Mouse (Mus musculus): ENCODE data around the gene Safb2. TPM values are rescaled to one million over a fixed set of nuclear protein-coding genes. Genes with fewer than 3 reads are reported as not detected.

Safb2 gene
- polyA plus RNA-seq, 1 experiment, result 117 TPM

DNA sequence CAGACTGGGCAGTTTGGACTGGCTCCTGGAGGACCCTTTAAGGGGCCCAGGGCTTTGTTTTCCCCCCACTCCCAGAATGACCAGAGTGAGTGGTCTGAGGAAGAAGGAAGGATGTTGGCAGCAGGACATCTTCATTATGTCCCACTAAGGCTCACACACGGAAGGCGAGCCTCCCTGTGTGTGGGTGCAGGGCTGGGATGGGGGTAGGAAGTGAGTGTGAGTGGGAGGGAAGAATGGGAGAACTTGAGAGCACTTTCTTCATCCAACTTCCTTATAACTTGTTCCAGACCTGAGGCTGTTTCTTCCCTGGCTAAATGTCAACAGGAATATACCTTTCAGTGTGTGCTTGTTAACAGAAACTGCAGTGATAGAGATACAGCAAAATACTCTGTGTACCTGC is 26.9 kb upstream of the Safb2 start:
- H3K9ac ChIP-seq (ENCODE audit: low read depth, poor library complexity, severe bottlenecking), result no peak overlapping the region
- no peaks in the 10 kb centered on the region for H3K27me3 ChIP-seq (ENCODE audit: control insufficient read depth, insufficient read depth, low read length, poor library complexity, severe bottlenecking)
- peaks cover 25% of the 10 kb centered on the region for H3K36me3 ChIP-seq (ENCODE audit: control insufficient read depth, insufficient read depth, low read length, poor library complexity, severe bottlenecking)
- no peak overlapping the region for H3K4me3 ChIP-seq (ENCODE audit: low read depth, low read length)
- peak overlapping the region; percentile 46; the same call in 1 of the 2 replicates for H3K27ac ChIP-seq (ENCODE audit: insufficient read depth, low read length)
- TF ChIP-seq CTCF (IDR thresholded peaks at IDR 0.05; ENCODE audit: low read depth, low read length) (no peak), EP300 (IDR thresholded peaks at IDR 0.05; ENCODE audit: insufficient read depth, low read depth, low read length) (no peak), POLR2A (IDR thresholded peaks at IDR 0.05; ENCODE audit: insufficient read depth, low read length) (no peak)
- no peaks in the 10 kb centered on the region for H3K9me3 ChIP-seq (replicated peaks; ENCODE audit: control insufficient read depth, insufficient read depth, low read length, poor library complexity, severe bottlenecking)
- H3K4me1 ChIP-seq (ENCODE audit: control insufficient read depth, insufficient read depth, low read length), result peaks cover 2% of the 10 kb centered on the region

DNA sequence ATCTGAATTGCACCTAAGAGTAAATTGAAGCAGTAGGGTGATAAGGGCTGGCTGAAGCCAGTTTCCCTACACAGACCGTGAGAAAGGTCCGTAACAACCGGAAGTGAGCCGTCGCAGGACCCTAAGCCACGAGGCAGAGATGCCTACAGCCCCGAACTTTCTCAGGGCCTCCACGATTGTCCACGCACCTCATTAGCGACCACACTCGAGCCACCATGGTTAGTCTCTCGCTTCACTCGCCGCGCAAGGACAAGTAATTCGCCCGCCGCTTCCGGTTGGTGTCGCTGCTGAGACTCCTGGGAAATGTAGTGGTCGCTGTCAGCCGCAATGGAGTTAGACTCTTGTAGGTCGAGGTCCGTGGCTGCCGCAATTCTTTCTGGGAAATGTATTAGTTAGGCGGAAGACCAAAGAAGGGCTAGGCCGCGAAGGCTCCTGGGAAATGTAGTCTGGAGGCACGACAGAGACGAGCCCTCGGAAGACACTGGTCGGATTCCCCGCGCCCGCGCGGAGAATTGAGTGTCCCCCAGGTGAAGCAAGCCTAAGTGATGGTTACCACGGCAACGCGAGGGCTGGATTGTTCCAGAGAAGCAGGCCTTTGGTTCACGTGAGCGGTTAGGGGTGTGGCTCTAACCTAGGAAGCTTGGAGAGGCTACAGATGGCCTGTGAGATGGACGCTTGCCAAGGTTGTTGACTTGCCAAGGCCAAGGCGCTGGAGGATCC is 25.2 kb upstream of the Safb2 start, which contains the start of gene 2410015M20Rik:
Gene 2410015M20Rik, minus strand, starts transcription at position 320 of the 720 bp plus-strand sequence.
- peak within 1 kb of the TSS; percentile 20 for H3K27ac ChIP-seq (ENCODE audit: insufficient read depth, low read length)
- peaks cover 2% of the 10 kb centered on the region for H3K4me1 ChIP-seq (ENCODE audit: control insufficient read depth, insufficient read depth, low read length)

DNA sequence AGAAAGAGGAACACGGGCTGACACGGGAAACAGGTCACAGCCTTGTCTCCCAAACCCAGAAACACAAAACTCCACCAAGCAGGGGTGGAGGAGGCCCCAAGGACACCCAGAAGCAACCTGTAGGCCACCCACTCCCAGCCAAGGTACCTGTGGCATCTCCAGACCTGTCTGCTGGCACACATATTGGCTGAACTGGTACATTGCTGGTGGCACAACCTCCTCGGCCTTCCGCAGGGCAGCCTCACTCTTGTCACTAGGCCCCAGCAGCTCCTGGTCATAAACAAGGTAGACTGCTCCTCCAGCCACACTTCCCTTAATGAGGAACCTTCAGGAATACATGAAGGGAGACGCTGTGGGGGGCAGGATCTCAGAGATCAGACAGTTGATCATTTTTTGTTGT is 24.3 kb upstream of the Safb2 start:
- TF ChIP-seq EP300 (IDR thresholded peaks at IDR 0.05; ENCODE audit: insufficient read depth, low read depth, low read length) (no peak), CTCF (IDR thresholded peaks at IDR 0.05; ENCODE audit: low read depth, low read length) (no peak), POLR2A (IDR thresholded peaks at IDR 0.05; ENCODE audit: insufficient read depth, low read length) (no peak)
- Histone ChIP-seq H3K36me3 (ENCODE audit: control insufficient read depth, insufficient read depth, low read length, poor library complexity, severe bottlenecking) (peaks cover 29% of the 10 kb centered on the region), H3K4me1 (ENCODE audit: control insufficient read depth, insufficient read depth, low read length) (peaks cover 2% of the 10 kb centered on the region), H3K9me3 (replicated peaks; ENCODE audit: control insufficient read depth, insufficient read depth, low read length, poor library complexity, severe bottlenecking) (no peaks in the 10 kb centered on the region), H3K27ac (ENCODE audit: insufficient read depth, low read length) (no peak overlapping the region), H3K9ac (ENCODE audit: low read depth, poor library complexity, severe bottlenecking) (peak overlapping the region; percentile 81), H3K27me3 (ENCODE audit: control insufficient read depth, insufficient read depth, low read length, poor library complexity, severe bottlenecking) (no peaks in the 10 kb centered on the region), H3K4me3 (ENCODE audit: low read depth, low read length) (peak overlapping the region; percentile 97)

More for the DNA sequence above, 25.2 kb upstream of the Safb2 start, which contains the start of gene 2410015M20Rik:
- peak within 1 kb of the TSS; percentile 81 for H3K9ac ChIP-seq (ENCODE audit: low read depth, poor library complexity, severe bottlenecking)
- H3K36me3 ChIP-seq (ENCODE audit: control insufficient read depth, insufficient read depth, low read length, poor library complexity, severe bottlenecking), result peaks cover 31% of the 10 kb centered on the region
- TF ChIP-seq CTCF (IDR thresholded peaks at IDR 0.05; ENCODE audit: low read depth, low read length) (peak; percentile 2), POLR2A (IDR thresholded peaks at IDR 0.05; ENCODE audit: insufficient read depth, low read length) (no peak)
- H3K9me3 ChIP-seq (replicated peaks; ENCODE audit: control insufficient read depth, insufficient read depth, low read length, poor library complexity, severe bottlenecking), result no peaks in the 10 kb centered on the region
- H3K27me3 ChIP-seq (ENCODE audit: control insufficient read depth, insufficient read depth, low read length, poor library complexity, severe bottlenecking), result no peaks in the 10 kb centered on the region
- H3K4me3 ChIP-seq (ENCODE audit: low read depth, low read length), result peak within 1 kb of the TSS; percentile 97

DNA sequence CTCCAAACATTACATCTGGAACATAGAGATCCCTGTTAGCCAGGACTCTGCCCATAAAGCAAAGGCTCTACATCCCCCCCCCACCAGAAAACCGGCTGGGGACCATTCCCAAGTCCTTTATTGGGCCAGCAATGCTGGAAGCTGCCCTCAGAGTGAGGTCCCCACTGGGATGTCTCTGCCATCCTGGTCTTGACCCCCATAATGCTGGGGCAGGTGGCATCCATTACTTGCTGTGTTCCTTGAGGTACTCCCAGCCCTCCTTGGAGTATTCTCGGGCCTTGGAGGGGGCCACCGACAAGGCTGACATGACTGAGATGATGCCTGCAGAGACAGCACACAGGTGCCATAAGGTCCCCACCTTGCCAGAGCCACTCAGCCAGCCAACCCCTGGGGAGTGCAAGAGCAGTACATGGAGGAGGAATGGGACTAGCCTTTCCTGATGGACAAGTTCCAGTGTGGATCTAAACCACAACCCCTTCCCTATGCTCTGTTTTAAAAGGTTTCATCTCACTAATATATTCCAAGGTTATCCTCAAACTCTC is 23.2 kb upstream of the Safb2 start:
- Histone ChIP-seq H3K9me3 (replicated peaks; ENCODE audit: control insufficient read depth, insufficient read depth, low read length, poor library complexity, severe bottlenecking) (no peaks in the 10 kb centered on the region), H3K4me1 (ENCODE audit: control insufficient read depth, insufficient read depth, low read length) (peaks cover 2% of the 10 kb centered on the region), H3K27me3 (ENCODE audit: control insufficient read depth, insufficient read depth, low read length, poor library complexity, severe bottlenecking) (no peaks in the 10 kb centered on the region), H3K4me3 (ENCODE audit: low read depth, low read length) (no peak overlapping the region), H3K36me3 (ENCODE audit: control insufficient read depth, insufficient read depth, low read length, poor library complexity, severe bottlenecking) (peaks cover 39% of the 10 kb centered on the region), H3K9ac (ENCODE audit: low read depth, poor library complexity, severe bottlenecking) (no peak overlapping the region), H3K27ac (ENCODE audit: insufficient read depth, low read length) (no peak overlapping the region)
- no peak for TF ChIP-seq EP300 (IDR thresholded peaks at IDR 0.05; ENCODE audit: insufficient read depth, low read depth, low read length)
- TF ChIP-seq CTCF (IDR thresholded peaks at IDR 0.05; ENCODE audit: low read depth, low read length), result no peak

DNA sequence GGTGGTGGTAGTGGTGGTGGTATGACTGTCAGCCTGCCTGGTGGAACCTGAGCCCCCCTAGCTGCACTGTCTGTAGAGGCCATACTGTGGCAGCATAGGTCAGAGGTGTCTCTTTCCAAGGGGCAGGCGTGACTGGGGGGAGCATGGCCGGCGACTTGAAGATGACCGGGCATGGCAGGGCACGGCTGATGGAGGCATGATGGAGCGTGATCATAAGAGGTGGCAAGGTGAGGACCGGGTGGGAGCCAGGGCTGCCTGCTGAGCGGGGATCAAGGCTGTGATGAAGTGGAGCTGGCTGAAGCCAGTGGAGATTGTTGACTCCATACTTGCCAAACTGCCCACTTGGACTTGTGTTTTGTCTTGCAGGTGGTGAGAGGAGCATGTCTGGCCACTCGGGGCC is 21.0 kb upstream of the Safb2 start:
- Histone ChIP-seq H3K27ac (ENCODE audit: insufficient read depth, low read length) (no peak overlapping the region), H3K9ac (ENCODE audit: low read depth, poor library complexity, severe bottlenecking) (no peak overlapping the region), H3K4me3 (ENCODE audit: low read depth, low read length) (no peak overlapping the region), H3K27me3 (ENCODE audit: control insufficient read depth, insufficient read depth, low read length, poor library complexity, severe bottlenecking) (no peaks in the 10 kb centered on the region), H3K36me3 (ENCODE audit: control insufficient read depth, insufficient read depth, low read length, poor library complexity, severe bottlenecking) (peaks cover 52% of the 10 kb centered on the region), H3K4me1 (ENCODE audit: control insufficient read depth, insufficient read depth, low read length) (no peaks in the 10 kb centered on the region), H3K9me3 (replicated peaks; ENCODE audit: control insufficient read depth, insufficient read depth, low read length, poor library complexity, severe bottlenecking) (no peaks in the 10 kb centered on the region)
- no peak for TF ChIP-seq POLR2A (IDR thresholded peaks at IDR 0.05; ENCODE audit: insufficient read depth, low read length)
- no peak for TF ChIP-seq EP300 (IDR thresholded peaks at IDR 0.05; ENCODE audit: insufficient read depth, low read depth, low read length)
- TF ChIP-seq CTCF (IDR thresholded peaks at IDR 0.05; ENCODE audit: low read depth, low read length), result no peak

DNA sequence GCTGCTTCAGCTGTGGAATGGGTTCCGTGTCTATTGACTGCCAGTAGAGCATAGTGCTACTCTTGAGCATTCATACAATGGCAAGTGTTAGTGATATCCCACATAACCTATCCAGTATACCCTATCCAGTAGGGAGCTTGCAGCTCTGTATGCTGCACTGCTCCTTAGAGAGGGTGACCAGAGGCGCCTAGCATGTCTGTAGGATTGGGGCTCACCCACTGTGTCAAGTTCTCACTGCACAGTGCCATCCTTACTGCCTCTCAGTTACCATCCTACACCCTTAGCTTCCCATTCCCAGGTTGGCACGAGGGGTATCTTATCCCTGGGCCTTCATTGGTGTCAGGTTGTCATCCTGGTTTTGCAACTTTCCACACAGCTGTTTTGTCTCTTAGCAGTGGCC is 20.0 kb upstream of the Safb2 start:
- TF ChIP-seq EP300 (IDR thresholded peaks at IDR 0.05; ENCODE audit: insufficient read depth, low read depth, low read length) (no peak), POLR2A (IDR thresholded peaks at IDR 0.05; ENCODE audit: insufficient read depth, low read length) (no peak), CTCF (IDR thresholded peaks at IDR 0.05; ENCODE audit: low read depth, low read length) (no peak)
- Histone ChIP-seq H3K9me3 (replicated peaks; ENCODE audit: control insufficient read depth, insufficient read depth, low read length, poor library complexity, severe bottlenecking) (no peaks in the 10 kb centered on the region), H3K4me1 (ENCODE audit: control insufficient read depth, insufficient read depth, low read length) (no peaks in the 10 kb centered on the region), H3K4me3 (ENCODE audit: low read depth, low read length) (no peak overlapping the region), H3K27me3 (ENCODE audit: control insufficient read depth, insufficient read depth, low read length, poor library complexity, severe bottlenecking) (no peaks in the 10 kb centered on the region), H3K27ac (ENCODE audit: insufficient read depth, low read length) (no peak overlapping the region), H3K36me3 (ENCODE audit: control insufficient read depth, insufficient read depth, low read length, poor library complexity, severe bottlenecking) (peaks cover 62% of the 10 kb centered on the region), H3K9ac (ENCODE audit: low read depth, poor library complexity, severe bottlenecking) (no peak overlapping the region)
